Mouse (Mus musculus): Measurements from ENCODE around the gene Lmtk3.

Lmtk3 gene

DNA sequence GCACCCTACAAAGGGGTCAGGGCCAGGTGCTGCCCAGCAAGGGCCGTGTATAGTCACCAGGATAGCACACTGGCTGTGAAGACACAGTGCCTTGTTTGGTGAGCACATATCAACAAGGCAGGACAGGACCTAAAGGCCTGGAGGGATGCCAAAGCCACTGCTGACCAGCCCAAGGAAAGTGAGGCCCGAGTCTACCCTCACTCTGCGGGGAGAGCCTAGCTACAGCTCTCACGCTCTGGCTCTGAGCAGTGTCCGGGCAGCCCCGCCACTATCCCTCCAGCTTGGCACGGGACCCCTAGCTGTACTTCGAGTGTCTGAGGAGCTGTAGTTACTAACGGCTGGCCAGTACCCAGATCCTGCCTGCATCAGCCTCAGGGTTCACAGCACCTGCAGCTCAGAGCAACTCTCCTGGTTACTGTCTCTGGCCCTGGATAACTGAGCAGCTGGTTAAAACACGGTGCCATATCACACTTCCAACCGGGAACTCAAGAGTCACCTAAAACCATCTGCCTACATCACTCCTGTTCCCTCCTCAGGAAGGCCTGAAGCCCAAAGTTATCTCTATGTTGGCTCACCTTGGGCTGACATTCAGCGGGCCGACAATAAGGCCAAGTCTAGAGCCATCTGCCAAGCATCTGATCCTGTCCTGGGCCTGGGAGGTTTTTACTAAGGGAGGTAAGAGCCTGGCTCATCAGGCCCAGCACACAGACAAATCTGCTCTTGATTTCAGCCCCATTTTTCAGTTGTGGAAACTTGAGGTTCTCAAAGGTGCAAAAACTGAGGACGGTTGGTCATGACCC, 25.9 kb downstream of the Lmtk3 start:
- DNase-seq (ENCODE audit: low read depth, low spot score): no peak

GRCm38 (mm10) chr7:45812921-45813320, 29.4 kb downstream of the Lmtk3 start:
- DNase-seq (ENCODE audit: low read depth, low spot score): no peak

GRCm38 (mm10) chr7:45813787-45814779, 30.5 kb downstream of the Lmtk3 start, which contains the start of gene Cyth2:
Cyth2 (minus strand) TSS chr7:45814581.
- peak; percentile 99 for DNase-seq (ENCODE audit: low read depth, low spot score)

GRCm38 (mm10) chr7:45814841-45815240, 31.3 kb downstream of the Lmtk3 start:
- DNase-seq (ENCODE audit: low read depth, low spot score): no peak

GRCm38 (mm10) chr7:45815323-45815983, 31.9 kb downstream of the Lmtk3 start:
- no peak for DNase-seq (ENCODE audit: low read depth, low spot score)

- DNase-seq (ENCODE audit: low read depth, low spot score): no peak
These were observed 32.4 kb downstream of the Lmtk3 start for GRCm38 (mm10) chr7:45815984-45816351.

DNA sequence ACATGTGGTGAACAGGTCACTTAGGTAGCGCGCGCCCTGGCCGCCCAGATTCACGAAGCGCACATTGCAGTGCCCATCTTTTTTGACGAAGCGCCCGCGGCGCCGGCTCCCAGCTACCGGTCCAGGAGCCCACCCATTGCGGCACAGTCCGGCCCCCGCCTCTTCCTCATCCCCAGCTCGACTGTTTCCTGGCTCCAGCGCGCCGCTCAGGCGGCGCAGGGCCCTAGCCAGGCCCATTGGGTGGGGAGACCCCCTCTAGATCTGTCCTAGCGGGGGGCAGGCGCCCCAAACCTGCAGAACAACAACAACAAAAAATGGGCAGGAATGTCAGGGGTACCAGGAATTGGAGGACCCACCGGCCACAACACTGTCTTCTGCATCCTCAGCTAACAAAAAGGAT, 36.3 kb downstream of the Lmtk3 start:
- DNase-seq (ENCODE audit: low read depth, low spot score): no peak

DNA sequence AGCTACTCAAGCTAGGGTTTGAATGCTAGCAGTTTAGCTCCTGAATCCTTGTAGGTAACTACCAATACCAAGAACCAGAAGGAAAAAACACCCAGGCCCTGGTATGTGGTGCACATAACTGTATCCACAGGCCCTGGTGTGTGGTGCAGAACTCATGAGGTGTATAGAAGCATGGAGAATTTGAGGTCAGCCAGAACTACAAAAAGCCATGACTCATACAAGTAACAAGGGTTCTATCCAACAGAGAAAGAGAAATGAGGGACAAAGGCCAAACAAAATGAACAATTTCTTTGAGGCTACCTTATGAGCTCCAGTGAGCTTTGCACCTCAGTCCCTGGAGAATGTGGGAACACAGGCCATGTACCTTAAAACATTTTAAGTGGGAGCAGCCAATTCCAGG, 37.4 kb downstream of the Lmtk3 start:
- DNase-seq (ENCODE audit: low read depth, low spot score): no peak

DNA sequence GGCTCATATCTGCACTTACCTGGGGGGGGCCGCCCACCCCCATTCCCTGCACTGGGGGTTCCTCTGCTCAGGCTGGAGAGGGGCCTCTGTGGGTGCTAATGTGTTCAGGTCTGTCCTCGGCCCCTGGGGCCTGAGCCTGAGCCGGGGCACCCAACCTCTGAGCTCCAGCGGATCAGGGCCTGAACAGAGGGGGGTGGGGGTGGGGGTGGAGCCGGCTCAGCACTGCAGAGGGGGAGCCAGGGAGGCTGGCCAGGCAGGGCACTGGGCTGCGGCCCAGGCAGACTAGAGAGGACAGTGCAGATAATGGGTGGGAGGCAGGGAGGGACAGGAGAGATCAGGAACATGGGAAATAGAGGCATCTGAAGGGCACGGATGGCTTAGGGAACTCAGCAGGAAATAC, 41.1 kb downstream of the Lmtk3 start, which contains the start of gene Kcnj14:
Gene Kcnj14 (minus strand): TSS at position 185 of the 400 bp plus-strand sequence.
- DNase-seq (ENCODE audit: low read depth, low spot score): no peak

DNA sequence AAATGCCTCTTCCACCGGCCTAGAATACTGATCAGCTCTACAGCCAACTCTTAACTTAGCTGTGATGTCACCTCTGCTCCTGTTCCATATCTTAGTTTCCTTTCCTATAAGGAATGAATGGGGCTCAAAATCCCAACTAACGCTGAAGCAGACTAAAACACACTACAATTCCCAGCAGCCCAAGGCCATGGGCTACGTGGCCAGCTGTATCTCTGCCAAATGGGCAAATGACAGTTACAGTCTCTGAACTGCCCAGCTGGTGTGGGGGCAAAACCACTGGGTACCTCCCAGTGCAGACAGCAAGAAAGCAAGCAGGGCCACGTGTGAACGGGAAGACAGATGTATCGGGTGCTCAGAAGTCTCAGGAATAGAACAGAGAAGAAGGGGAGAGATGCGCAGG, 43.1 kb downstream of the Lmtk3 start:
- DNase-seq (ENCODE audit: low read depth, low spot score): no peak

DNA sequence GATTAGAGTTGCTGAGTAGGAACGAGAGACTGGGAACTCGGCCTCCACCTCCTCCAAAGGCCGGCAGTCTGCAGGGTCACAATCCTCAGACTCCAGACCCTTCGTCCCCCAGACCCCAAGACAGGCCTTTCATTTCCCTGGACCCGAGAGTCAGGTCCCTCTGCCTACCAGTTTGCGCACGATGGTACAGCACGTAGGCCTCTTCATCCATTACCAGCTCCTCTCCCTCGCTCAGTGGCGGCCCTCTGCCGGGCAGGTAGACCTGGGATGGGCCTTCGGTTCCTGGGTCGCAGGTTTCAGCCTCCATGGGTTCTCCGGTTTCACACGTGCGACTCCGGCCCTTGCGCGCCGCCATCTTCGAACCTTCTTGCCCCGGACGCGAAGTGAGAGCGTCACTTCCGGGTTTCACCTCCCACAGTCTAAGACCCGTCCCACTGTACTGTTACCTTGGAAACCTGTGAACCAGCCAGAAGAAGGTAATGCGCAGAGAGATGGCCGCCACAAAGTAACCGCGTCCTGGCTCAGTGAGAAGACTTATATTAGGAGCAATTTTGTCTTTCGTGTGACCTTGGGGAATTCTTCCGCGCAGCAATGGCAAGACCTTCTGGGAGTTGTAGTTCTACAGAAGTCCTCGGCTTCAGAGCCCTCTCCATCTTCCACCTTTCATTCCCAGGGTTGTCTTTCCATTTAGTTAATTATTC, 47.0 kb downstream of the Lmtk3 start, which contains the start of gene Grwd1:
Gene Grwd1 (minus strand): TSS at position 518 of the 701 bp plus-strand sequence.
- peak; percentile 92 for DNase-seq (ENCODE audit: low read depth, low spot score)

DNA sequence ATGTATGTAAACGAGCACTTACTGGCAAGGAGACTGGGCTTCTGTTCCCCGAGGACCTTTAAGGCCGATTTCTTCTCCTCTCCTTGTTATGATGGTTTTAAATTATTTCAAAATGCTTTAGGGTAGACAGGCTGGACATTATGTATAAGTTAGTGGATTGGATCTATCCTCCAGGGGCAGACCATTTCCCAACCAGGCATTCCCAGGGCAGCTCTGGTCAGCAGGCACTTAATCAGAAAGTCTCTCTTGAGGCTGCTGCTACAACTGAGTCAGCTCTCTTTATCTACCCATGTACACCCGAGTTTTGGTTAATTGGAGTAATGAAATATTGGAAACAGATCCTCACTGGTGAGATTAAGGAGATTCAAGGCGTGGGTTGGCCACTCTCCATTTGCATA, 47.6 kb downstream of the Lmtk3 start:
- DNase-seq (ENCODE audit: low read depth, low spot score): no peak

- no peak for DNase-seq (ENCODE audit: low read depth, low spot score)
These were observed 48.9 kb downstream of the Lmtk3 start for GRCm38 (mm10) chr7:45832428-45832827.

- DNase-seq (ENCODE audit: low read depth, low spot score): no peak
These were observed 49.7 kb downstream of the Lmtk3 start for GRCm38 (mm10) chr7:45833148-45833790.

GRCm38 (mm10) chr7:45833924-45834323, 50.4 kb downstream of the Lmtk3 start:
- no peak for DNase-seq (ENCODE audit: low read depth, low spot score)

- no peak for DNase-seq (ENCODE audit: low read depth, low spot score)
These were observed 59.6 kb downstream of the Lmtk3 start for GRCm38 (mm10) chr7:45842950-45843744.

DNA sequence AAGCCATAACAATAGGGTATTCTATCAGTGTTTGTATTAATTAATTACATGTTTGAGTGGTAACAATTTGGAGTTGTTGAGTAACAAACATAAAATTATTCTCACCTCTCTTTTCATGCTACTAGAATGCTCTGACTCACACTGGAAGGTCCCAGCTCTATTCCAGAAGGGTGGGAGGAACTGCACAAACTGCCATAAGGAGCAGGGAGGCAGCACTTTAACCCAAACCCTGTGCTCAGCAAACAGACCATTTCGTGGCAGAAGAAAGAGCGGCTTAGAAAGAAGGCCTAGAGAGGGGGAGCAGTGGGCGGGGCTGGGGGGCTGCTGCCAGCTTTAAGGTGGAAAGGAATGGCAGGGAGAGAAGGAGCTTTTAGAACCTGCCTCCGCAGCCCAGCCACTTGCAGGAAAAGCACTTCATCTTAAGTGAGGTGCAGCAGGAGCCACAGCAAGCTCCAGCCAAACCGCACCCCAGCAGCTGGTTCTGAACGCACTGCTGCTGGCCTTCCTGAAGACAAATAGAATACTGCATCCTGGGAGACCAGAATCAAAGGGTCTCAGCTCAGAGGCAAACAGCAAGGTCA, 65.0 kb downstream of the Lmtk3 start:
- DNase-seq (ENCODE audit: low read depth, low spot score): no peak

DNA sequence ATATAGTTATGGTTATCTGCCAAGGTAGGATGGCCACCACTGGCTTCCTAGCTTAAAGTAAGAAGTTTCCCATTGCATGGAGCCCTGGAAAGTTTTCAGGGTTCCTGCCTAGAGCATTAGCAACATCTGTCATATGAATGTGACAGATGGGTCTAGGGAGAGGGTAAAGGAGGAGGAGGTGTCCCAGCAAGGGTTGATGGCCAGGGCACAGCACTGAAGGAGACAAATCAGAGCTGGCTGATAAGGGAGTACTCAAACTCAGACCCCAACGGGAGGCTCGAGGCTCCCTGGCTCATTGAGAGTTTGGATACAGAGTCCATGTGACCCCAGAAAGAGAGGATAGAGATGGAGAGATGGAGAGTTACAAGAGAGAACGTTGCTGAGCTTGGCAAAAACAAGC, 67.1 kb downstream of the Lmtk3 start:
- DNase-seq (ENCODE audit: low read depth, low spot score): no peak

DNA sequence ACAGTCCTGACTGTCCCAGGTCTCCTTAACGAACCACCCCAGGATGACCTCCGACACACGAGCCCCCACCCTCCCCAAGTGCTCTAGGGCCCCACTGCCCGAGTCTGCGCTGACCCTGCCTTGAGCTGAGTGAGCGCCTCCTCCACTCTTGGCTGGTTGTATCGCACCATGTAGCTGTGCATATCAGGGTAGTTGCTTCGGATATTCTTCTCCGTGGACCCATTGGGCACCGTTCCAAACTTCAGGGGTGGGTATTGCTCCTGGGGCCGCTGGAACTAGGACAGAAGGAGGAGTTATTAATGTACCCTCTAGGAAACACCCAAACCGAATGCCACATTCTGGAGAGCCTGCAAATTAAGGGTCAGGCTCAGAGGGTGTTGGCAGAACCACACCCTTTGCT, 69.6 kb downstream of the Lmtk3 start:
- DNase-seq (ENCODE audit: low read depth, low spot score): no peak
